In the genomic region with DNA sequence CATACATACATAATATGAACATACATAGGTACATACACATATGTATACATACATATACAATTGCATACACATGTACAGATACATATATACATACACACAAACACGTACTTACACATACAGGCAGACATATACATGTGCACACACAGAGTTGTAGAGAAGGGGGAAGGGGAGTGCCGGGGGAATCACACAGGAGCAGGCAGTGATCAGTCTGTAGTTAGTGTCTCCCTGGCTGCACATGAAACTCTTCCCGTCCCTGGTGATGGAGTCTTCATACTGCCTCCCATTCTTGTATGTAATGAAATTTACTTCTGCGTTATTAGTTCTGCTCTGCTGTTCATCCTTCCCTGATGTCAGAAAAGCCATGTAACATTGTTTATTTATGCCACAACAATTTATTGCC, we compare ENCODE assay signal across 15 mouse cellular contexts.
A peak's percentile ranks its signal among the peaks of the same experiment; 100 is the strongest.
ATAC-seq lines count a peak whose summit lies in the region.
"Had no signal": no experiment of that assay in that cellular context is flagged by ENCODE, and none has a peak within 500 bp of the region (broad histone marks: within the 10 kb centered on the region; RNA-seq: fewer than 3 reads in every experiment).

No protein-coding gene starts in this region.

- no peak for ATAC-seq in hindbrain, embryonic 13.5 days (ENCODE audit: low FRiP score)
- ATAC-seq in hindbrain, embryonic 16.5 days, result no peak
- ATAC-seq in hindbrain, embryonic 15.5 days (ENCODE audit: low FRiP score, low read depth), result peak; percentile 49; the same call in 1 of the 2 replicates
- no peak for ATAC-seq in hindbrain, embryonic 12.5 days (ENCODE audit: low FRiP score)
- peak; percentile 32; the same call in 1 of the 2 replicates for ATAC-seq in neural tube, embryonic 14.5 days (ENCODE audit: low read depth)
- no peak for ATAC-seq in intestine, embryonic 16.5 days
- ATAC-seq: activated CD4-positive, CD25-positive, alpha-beta regulatory T cell, adult 4 months; CD4-positive, CD25-positive, alpha-beta regulatory T cell, adult 4 months; forebrain, embryonic 13.5 days; forebrain, embryonic 15.5 days; Patski had no signal

- H3K27ac ChIP-seq in hindbrain, embryonic 13.5 days, result 0 out of 2 replicates have a peak overlapping the region, but pooled peaks have one; percentile 58
- no peak overlapping the region for H3K27ac ChIP-seq in hindbrain, embryonic 16.5 days (ENCODE audit: low read depth, low read length)
- peak overlapping the region; percentile 22; the same call in 1 of the 2 replicates for H3K27ac ChIP-seq in hindbrain, embryonic 15.5 days (replicated peaks)
- H3K27ac ChIP-seq in hindbrain, embryonic 12.5 days, result no peak overlapping the region
- 0 out of 2 replicates have a peak overlapping the region, but pooled peaks have one; percentile 71 for H3K27ac ChIP-seq in neural tube, embryonic 14.5 days (ENCODE audit: low read depth, low read length)
- no peak overlapping the region for H3K27ac ChIP-seq in intestine, embryonic 16.5 days (ENCODE audit: low read length)
- H3K27ac ChIP-seq: embryonic facial prominence, embryonic 10.5 days; embryonic facial prominence, embryonic 12.5 days; forebrain, embryonic 13.5 days; forebrain, embryonic 15.5 days had no signal

- H3K9me3 ChIP-seq in hindbrain, embryonic 13.5 days, result no peaks in the 10 kb centered on the region
- H3K9me3 ChIP-seq in hindbrain, embryonic 16.5 days (ENCODE audit: control insufficient read depth, low read length), result no peaks in the 10 kb centered on the region; the same call in 1 of the 2 replicates
- H3K9me3 ChIP-seq in hindbrain, embryonic 15.5 days, result no peaks in the 10 kb centered on the region
- H3K9me3 ChIP-seq in hindbrain, embryonic 12.5 days (replicated peaks), result no peaks in the 10 kb centered on the region
- H3K9me3 ChIP-seq in neural tube, embryonic 14.5 days (ENCODE audit: control insufficient read depth, low read length), result no peaks in the 10 kb centered on the region
- no peaks in the 10 kb centered on the region for H3K9me3 ChIP-seq in intestine, embryonic 16.5 days (ENCODE audit: control insufficient read depth, low read length)
- H3K9me3 ChIP-seq: embryonic facial prominence, embryonic 12.5 days; forebrain, embryonic 13.5 days; forebrain, embryonic 15.5 days had no signal

- 76% methylated on average over 4 of the region's 4 CpGs for WGBS in hindbrain, embryonic 13.5 days
- WGBS in hindbrain, embryonic 16.5 days, result 66% methylated on average over 4 of the region's 4 CpGs
- WGBS in hindbrain, embryonic 15.5 days, result 67% methylated on average over 4 of the region's 4 CpGs
- 84% methylated on average over 4 of the region's 4 CpGs for WGBS in hindbrain, embryonic 12.5 days
- 50% methylated on average over 4 of the region's 4 CpGs for WGBS in neural tube, embryonic 14.5 days
- WGBS in intestine, embryonic 16.5 days, result 67% methylated on average over 4 of the region's 4 CpGs

- H3K36me3 ChIP-seq in hindbrain, embryonic 13.5 days, result no peaks in the 10 kb centered on the region
- H3K36me3 ChIP-seq in hindbrain, embryonic 16.5 days (ENCODE audit: control insufficient read depth, insufficient read depth, low read length), result no peaks in the 10 kb centered on the region
- no peaks in the 10 kb centered on the region for H3K36me3 ChIP-seq in hindbrain, embryonic 15.5 days
- H3K36me3 ChIP-seq in hindbrain, embryonic 12.5 days, result no peaks in the 10 kb centered on the region
- H3K36me3 ChIP-seq in neural tube, embryonic 14.5 days (ENCODE audit: control insufficient read depth, insufficient read depth, low read length), result no peaks in the 10 kb centered on the region
- H3K36me3 ChIP-seq in intestine, embryonic 16.5 days (ENCODE audit: control insufficient read depth, insufficient read depth, low read length), result no peaks in the 10 kb centered on the region
- H3K36me3 ChIP-seq: embryonic facial prominence, embryonic 10.5 days; embryonic facial prominence, embryonic 12.5 days; forebrain, embryonic 15.5 days; G1E had no signal

- H3K9ac ChIP-seq in hindbrain, embryonic 13.5 days, result no peak overlapping the region
- no peak overlapping the region for H3K9ac ChIP-seq in hindbrain, embryonic 16.5 days (ENCODE audit: low read depth, low read length)
- no peak overlapping the region for H3K9ac ChIP-seq in hindbrain, embryonic 15.5 days
- no peak overlapping the region for H3K9ac ChIP-seq in hindbrain, embryonic 12.5 days
- no peak overlapping the region for H3K9ac ChIP-seq in neural tube, embryonic 14.5 days (replicated peaks; ENCODE audit: low read depth, low read length)
- no peak overlapping the region for H3K9ac ChIP-seq in intestine, embryonic 16.5 days (ENCODE audit: low read depth, low read length)
- H3K9ac ChIP-seq: embryonic facial prominence, embryonic 12.5 days; forebrain, embryonic 13.5 days; forebrain, embryonic 15.5 days had no signal

- H3K4me3 ChIP-seq in hindbrain, embryonic 13.5 days, result no peak overlapping the region
- H3K4me3 ChIP-seq in hindbrain, embryonic 16.5 days (ENCODE audit: low read length), result no peak overlapping the region
- no peak overlapping the region for H3K4me3 ChIP-seq in hindbrain, embryonic 15.5 days
- no peak overlapping the region for H3K4me3 ChIP-seq in hindbrain, embryonic 12.5 days
- no peak overlapping the region for H3K4me3 ChIP-seq in neural tube, embryonic 14.5 days (ENCODE audit: low read depth, low read length)
- H3K4me3 ChIP-seq in intestine, embryonic 16.5 days (ENCODE audit: low read length), result no peak overlapping the region
- H3K4me3 ChIP-seq: embryonic facial prominence, embryonic 10.5 days; embryonic facial prominence, embryonic 12.5 days; forebrain, embryonic 13.5 days; forebrain, embryonic 15.5 days had no signal

- H3K27me3 ChIP-seq in hindbrain, embryonic 13.5 days, result no peaks in the 10 kb centered on the region
- no peaks in the 10 kb centered on the region for H3K27me3 ChIP-seq in hindbrain, embryonic 16.5 days (replicated peaks; ENCODE audit: control insufficient read depth, insufficient read depth, low read length)
- H3K27me3 ChIP-seq in hindbrain, embryonic 15.5 days, result no peaks in the 10 kb centered on the region
- H3K27me3 ChIP-seq in hindbrain, embryonic 12.5 days, result no peaks in the 10 kb centered on the region
- H3K27me3 ChIP-seq in neural tube, embryonic 14.5 days (ENCODE audit: control insufficient read depth, insufficient read depth, low read length), result no peaks in the 10 kb centered on the region
- H3K27me3 ChIP-seq in intestine, embryonic 16.5 days (replicated peaks; ENCODE audit: control insufficient read depth, insufficient read depth, low read length), result no peaks in the 10 kb centered on the region
- H3K27me3 ChIP-seq: CH12.LX; embryonic facial prominence, embryonic 12.5 days; forebrain, embryonic 13.5 days; forebrain, embryonic 15.5 days had no signal

- H3K4me1 ChIP-seq in hindbrain, embryonic 13.5 days (replicated peaks), result peaks cover 3% of the 10 kb centered on the region; the same call in 1 of the 2 replicates
- no peaks in the 10 kb centered on the region; the same call in 1 of the 2 replicates for H3K4me1 ChIP-seq in hindbrain, embryonic 16.5 days (ENCODE audit: control insufficient read depth, insufficient read depth, low read depth, low read length)
- H3K4me1 ChIP-seq in hindbrain, embryonic 15.5 days (replicated peaks), result peaks cover 8% of the 10 kb centered on the region; the same call in 1 of the 2 replicates
- H3K4me1 ChIP-seq in hindbrain, embryonic 12.5 days, result no peaks in the 10 kb centered on the region
- no peaks in the 10 kb centered on the region for H3K4me1 ChIP-seq in neural tube, embryonic 14.5 days (ENCODE audit: control insufficient read depth, insufficient read depth, low read length)
- H3K4me1 ChIP-seq in intestine, embryonic 16.5 days (ENCODE audit: control insufficient read depth, insufficient read depth, low read length), result no peaks in the 10 kb centered on the region
- H3K4me1 ChIP-seq: embryonic facial prominence, embryonic 12.5 days; forebrain, embryonic 13.5 days; forebrain, embryonic 15.5 days had no signal

- H3K4me2 ChIP-seq in hindbrain, embryonic 13.5 days, result no peak overlapping the region
- no peak overlapping the region for H3K4me2 ChIP-seq in hindbrain, embryonic 16.5 days (ENCODE audit: low read length)
- H3K4me2 ChIP-seq in hindbrain, embryonic 15.5 days, result no peak overlapping the region
- H3K4me2 ChIP-seq in hindbrain, embryonic 12.5 days (replicated peaks), result no peak overlapping the region
- no peak overlapping the region for H3K4me2 ChIP-seq in neural tube, embryonic 14.5 days (ENCODE audit: low read depth, low read length)
- no peak overlapping the region for H3K4me2 ChIP-seq in intestine, embryonic 16.5 days (ENCODE audit: low read depth, low read length)
- H3K4me2 ChIP-seq: embryonic facial prominence, embryonic 12.5 days; forebrain, embryonic 13.5 days; forebrain, embryonic 15.5 days had no signal

Comparison
In these comparisons a context has a peak if more than half of its experiments do, and no peak if none do; other contexts are left out.
1. ATAC-seq: peak in hindbrain, embryonic 15.5 days (single experiment) and neural tube, embryonic 14.5 days (single experiment); none in hindbrain, embryonic 13.5 days (single experiment), hindbrain, embryonic 16.5 days (single experiment), hindbrain, embryonic 12.5 days (single experiment) and intestine, embryonic 16.5 days (single experiment).
2. H3K27ac ChIP-seq: peak in hindbrain, embryonic 13.5 days (single experiment), hindbrain, embryonic 15.5 days (single experiment) and neural tube, embryonic 14.5 days (single experiment); none in hindbrain, embryonic 16.5 days (single experiment), hindbrain, embryonic 12.5 days (single experiment) and intestine, embryonic 16.5 days (single experiment).